Mouse (Mus musculus) brain, embryonic 14.5 days (tissue): ENCODE results near the gene Stoml3.

Source experiments
- CTCF ChIP-seq: fragments of 200-500 bp; IDR thresholded peaks from 2 replicates; pipeline ENCODE4 v1.5.1; 2012; ENCODE audit warnings: inconsistent platforms, mild to moderate bottlenecking, moderate library complexity, borderline replicate concordance; ENCODE audit not compliant: insufficient read depth, insufficient read length; ENCODE audit errors: extremely low read depth
- POLR2A ChIP-seq: fragments of 200-500 bp; IDR thresholded peaks from 2 replicates; pipeline ENCODE4 v1.6.1; 2012; ENCODE audit warnings: mild to moderate bottlenecking, inconsistent platforms, borderline replicate concordance; ENCODE audit not compliant: poor library complexity, insufficient read depth, insufficient read length, severe bottlenecking; ENCODE audit errors: extremely low read depth

- TF ChIP-seq POLR2A (no peak), CTCF (no peak)
These were observed 1.4 kb upstream of the Stoml3 start for GRCm38 (mm10) chr3:53486996-53487576.
